8 mouse cellular contexts compared by ENCODE assay signal in the genomic region with DNA sequence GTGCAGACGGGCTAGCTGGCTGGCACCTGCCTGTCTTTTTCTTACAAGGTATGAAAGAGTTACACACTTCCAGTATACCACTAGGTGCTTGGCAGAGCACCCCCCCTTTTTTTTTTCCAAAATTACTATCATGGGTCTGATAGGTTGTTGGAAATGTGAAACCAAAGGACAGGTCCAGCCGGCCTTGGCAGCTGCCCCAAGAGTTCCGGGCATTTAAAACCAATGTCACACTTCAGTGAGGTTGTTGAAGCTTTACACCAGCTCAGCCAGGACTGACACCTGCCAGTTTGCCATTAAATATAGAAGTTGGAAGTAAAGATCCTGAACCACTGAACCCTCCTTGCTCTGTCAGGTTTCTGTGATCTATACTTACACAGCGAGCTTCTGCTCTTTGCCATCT. TPM values are rescaled to one million over a fixed set of nuclear protein-coding genes. Genes with fewer than 3 reads are reported as not detected.
DNase-seq lines count a peak whose midpoint lies in the region; ATAC-seq and TF ChIP-seq lines count a peak whose summit lies in the region.

No protein-coding gene starts in this region.

- no peak for ATAC-seq in heart, postnatal 0 days (ENCODE audit: insufficient read depth, low read depth)
- no peak for ATAC-seq in kidney, embryonic 16.5 days (ENCODE audit: low FRiP score, low TSS enrichment)
- ATAC-seq in neural tube, embryonic 15.5 days (ENCODE audit: low FRiP score): no peak
- ATAC-seq in stomach, postnatal 0 days (ENCODE audit: low FRiP score, low TSS enrichment): no peak

- intact Hi-C loops in left cerebral cortex, postnatal 4 days (cut with DNase I): no loop called here
- intact Hi-C loops in left cerebral cortex, postnatal 14 days (cut with DNase I): no loop called here

- no peaks in the 10 kb centered on the region for H3K9me3 ChIP-seq in heart, postnatal 0 days (replicated peaks; ENCODE audit: control insufficient read depth, low read length)
- no peaks in the 10 kb centered on the region for H3K9me3 ChIP-seq in kidney, embryonic 16.5 days (ENCODE audit: low read length)
- no peaks in the 10 kb centered on the region for H3K9me3 ChIP-seq in neural tube, embryonic 15.5 days (replicated peaks)
- no peaks in the 10 kb centered on the region for H3K9me3 ChIP-seq in stomach, postnatal 0 days (ENCODE audit: control insufficient read depth, low read length)

- 0 out of 2 replicates have a peak, but pooled peaks cover 5% of the 10 kb centered on the region for H3K4me1 ChIP-seq in heart, postnatal 0 days (ENCODE audit: control insufficient read depth, insufficient read depth)
- H3K4me1 ChIP-seq in kidney, embryonic 16.5 days (ENCODE audit: insufficient read depth, low read length): peaks cover 29% of the 10 kb centered on the region
- peaks cover 26% of the 10 kb centered on the region for H3K4me1 ChIP-seq in neural tube, embryonic 15.5 days
- H3K4me1 ChIP-seq in stomach, postnatal 0 days (replicated peaks; ENCODE audit: control insufficient read depth, insufficient read depth): no peaks in the 10 kb centered on the region; the same call in 1 of the 2 replicates

- H3K4me3 ChIP-seq in heart, postnatal 0 days (ENCODE audit: low read depth, low read length): no peak overlapping the region
- no peak overlapping the region for H3K4me3 ChIP-seq in kidney, embryonic 16.5 days (ENCODE audit: low read length)
- H3K4me3 ChIP-seq in neural tube, embryonic 15.5 days (replicated peaks): peak overlapping the region; percentile 38
- no peak overlapping the region for H3K4me3 ChIP-seq in stomach, postnatal 0 days (ENCODE audit: low read depth, low read length)

- H3K27me3 ChIP-seq in heart, postnatal 0 days (ENCODE audit: control insufficient read depth, insufficient read depth, low read length): no peaks in the 10 kb centered on the region
- H3K27me3 ChIP-seq in kidney, embryonic 16.5 days (ENCODE audit: insufficient read depth, low read length): no peaks in the 10 kb centered on the region
- H3K27me3 ChIP-seq in neural tube, embryonic 15.5 days (replicated peaks): no peaks in the 10 kb centered on the region
- H3K27me3 ChIP-seq in stomach, postnatal 0 days (ENCODE audit: control insufficient read depth, insufficient read depth, low read length): no peaks in the 10 kb centered on the region

- H3K36me3 ChIP-seq in heart, postnatal 0 days (replicated peaks; ENCODE audit: control insufficient read depth, insufficient read depth, low read length): peaks cover 4% of the 10 kb centered on the region
- no peaks in the 10 kb centered on the region for H3K36me3 ChIP-seq in kidney, embryonic 16.5 days (ENCODE audit: insufficient read depth, low read length)
- H3K36me3 ChIP-seq in neural tube, embryonic 15.5 days: no peaks in the 10 kb centered on the region
- no peaks in the 10 kb centered on the region for H3K36me3 ChIP-seq in stomach, postnatal 0 days (ENCODE audit: control insufficient read depth, insufficient read depth, low read length)

- H3K9ac ChIP-seq in heart, postnatal 0 days (replicated peaks; ENCODE audit: low read depth, low read length): no peak overlapping the region
- no peak overlapping the region for H3K9ac ChIP-seq in kidney, embryonic 16.5 days (replicated peaks; ENCODE audit: low read length)
- peak overlapping the region; percentile 50 for H3K9ac ChIP-seq in neural tube, embryonic 15.5 days (replicated peaks)
- H3K9ac ChIP-seq in stomach, postnatal 0 days (ENCODE audit: low read length): no peak overlapping the region

- peak overlapping the region; percentile 28; the same call in 1 of the 2 replicates for H3K4me2 ChIP-seq in heart, postnatal 0 days (ENCODE audit: low read depth, low read length)
- peak overlapping the region; percentile 19; the same call in 1 of the 2 replicates for H3K4me2 ChIP-seq in kidney, embryonic 16.5 days (replicated peaks; ENCODE audit: low read depth, low read length)
- peak overlapping the region; percentile 77 for H3K4me2 ChIP-seq in neural tube, embryonic 15.5 days
- no peak overlapping the region for H3K4me2 ChIP-seq in stomach, postnatal 0 days (replicated peaks; ENCODE audit: low read depth)

- peak; percentile 40 for DNase-seq in left cerebral cortex, postnatal 4 days
- no peak for DNase-seq in left cerebral cortex, postnatal 14 days (ENCODE audit: low spot score in 2 of 2)
- DNase-seq in heart, postnatal 0 days (ENCODE audit: low spot score): no peak
- no peak for DNase-seq in spleen, adult 18-20 months
- no peak for DNase-seq in spleen, postnatal 36 days (ENCODE audit: low spot score in 2 of 2)
- DNase-seq in stomach, postnatal 0 days (ENCODE audit: low spot score): no peak

- no peak for TF ChIP-seq EP300 in heart, postnatal 0 days (IDR thresholded peaks at IDR 0.05; ENCODE audit: low read depth)
- TF ChIP-seq EP300 in stomach, postnatal 0 days (optimal IDR thresholded peaks at IDR 0.05): no peak

- 37% methylated on average over 4 of the region's 4 CpGs for WGBS in heart, postnatal 0 days
- WGBS in kidney, embryonic 16.5 days: 48% methylated on average over 4 of the region's 4 CpGs
- WGBS in neural tube, embryonic 15.5 days: 21% methylated on average over 4 of the region's 4 CpGs
- WGBS in stomach, postnatal 0 days: 72% methylated on average over 4 of the region's 4 CpGs

- no peak overlapping the region for H3K27ac ChIP-seq in heart, postnatal 0 days (ENCODE audit: low read depth)
- H3K27ac ChIP-seq in kidney, embryonic 16.5 days (ENCODE audit: low read length): no peak overlapping the region
- H3K27ac ChIP-seq in neural tube, embryonic 15.5 days (replicated peaks): 0 out of 2 replicates have a peak overlapping the region, but pooled peaks have one; percentile 24
- H3K27ac ChIP-seq in stomach, postnatal 0 days (replicated peaks): no peak overlapping the region

- TF ChIP-seq CTCF in heart, postnatal 0 days (IDR thresholded peaks at IDR 0.05; ENCODE audit: low read depth): no peak
- no peak for TF ChIP-seq CTCF in stomach, postnatal 0 days (IDR thresholded peaks at IDR 0.05; ENCODE audit: low read depth)

RNA-seq across cellular contexts. Expression of gene Tubb2b, which starts 4.6 kb away (rescaled TPM):
- 1,000 to 10,000 TPM; 3,894 to 3,983 TPM for total RNA-seq in left cerebral cortex, postnatal 4 days (2021)
- total RNA-seq in left cerebral cortex, postnatal 14 days (2021): 100 to 1,000 TPM; 348 to 398 TPM
- total RNA-seq in heart, postnatal 0 days (2014; rRNA removed; ENCODE audit: low replicate concordance): 157 and 227 TPM in 2 replicates
- 16.9 and 19.7 TPM in 2 replicates for polyA plus RNA-seq in heart, postnatal 0 days (2015; fragmentation: Nextera tagmentation; extraction: Ambion mirVana)
- polyA plus RNA-seq in kidney, embryonic 16.5 days (2015; fragmentation: Nextera tagmentation; extraction: Ambion mirVana): 39.7 and 40.4 TPM in 2 replicates
- 777 and 1,015 TPM in 2 replicates for polyA plus RNA-seq in neural tube, embryonic 15.5 days (2015; fragmentation: Nextera tagmentation; extraction: Ambion mirVana)
- 13.4 and 14.6 TPM in 2 replicates for polyA plus RNA-seq in stomach, postnatal 0 days (2015; fragmentation: Nextera tagmentation; extraction: Ambion mirVana)

RNA-seq across cellular contexts. Expression of gene Psmg4, which starts 37.1 kb away (rescaled TPM):
- 10 to 100 TPM; 45.5 to 46.4 TPM for total RNA-seq in left cerebral cortex, postnatal 4 days (2021)
- 10 to 100 TPM; 23.6 to 29.0 TPM for total RNA-seq in left cerebral cortex, postnatal 14 days (2021)
- total RNA-seq in heart, postnatal 0 days (2014; rRNA removed; ENCODE audit: low replicate concordance): 58.0 and 108 TPM in 2 replicates
- 86.3 and 87.8 TPM in 2 replicates for polyA plus RNA-seq in heart, postnatal 0 days (2015; fragmentation: Nextera tagmentation; extraction: Ambion mirVana)
- 67.4 and 74.9 TPM in 2 replicates for polyA plus RNA-seq in kidney, embryonic 16.5 days (2015; fragmentation: Nextera tagmentation; extraction: Ambion mirVana)
- polyA plus RNA-seq in neural tube, embryonic 15.5 days (2015; fragmentation: Nextera tagmentation; extraction: Ambion mirVana): 86.8 and 96.5 TPM in 2 replicates
- polyA plus RNA-seq in stomach, postnatal 0 days (2015; fragmentation: Nextera tagmentation; extraction: Ambion mirVana): 60.9 and 71.1 TPM in 2 replicates

RNA-seq across cellular contexts. Expression of gene Tubb2a, which starts 47.9 kb away (rescaled TPM):
- total RNA-seq in left cerebral cortex, postnatal 4 days (2021): 1,000 to 10,000 TPM; 2,688 to 2,817 TPM
- total RNA-seq in left cerebral cortex, postnatal 14 days (2021): 1,000 to 10,000 TPM; 1,973 to 2,002 TPM
- 291 and 343 TPM in 2 replicates for total RNA-seq in heart, postnatal 0 days (2014; rRNA removed; ENCODE audit: low replicate concordance)
- 90.8 and 105 TPM in 2 replicates for polyA plus RNA-seq in heart, postnatal 0 days (2015; fragmentation: Nextera tagmentation; extraction: Ambion mirVana)
- polyA plus RNA-seq in kidney, embryonic 16.5 days (2015; fragmentation: Nextera tagmentation; extraction: Ambion mirVana): 143 and 150 TPM in 2 replicates
- polyA plus RNA-seq in neural tube, embryonic 15.5 days (2015; fragmentation: Nextera tagmentation; extraction: Ambion mirVana): 2,701 and 3,281 TPM in 2 replicates
- polyA plus RNA-seq in stomach, postnatal 0 days (2015; fragmentation: Nextera tagmentation; extraction: Ambion mirVana): 187 and 196 TPM in 2 replicates

Comparison
In these comparisons a context has a peak if more than half of its experiments do, and no peak if none do; other contexts are left out.
1. RNA of gene Tubb2b, which starts 4.6 kb away (polyA plus RNA-seq): 777 to 1,015 TPM in neural tube, embryonic 15.5 days; 39.7 to 40.4 TPM in kidney, embryonic 16.5 days, 16.9 to 19.7 TPM in heart, postnatal 0 days and 13.4 to 14.6 TPM in stomach, postnatal 0 days; every median in the first group is over 10 times any median in the second.
2. RNA of gene Tubb2a, which starts 47.9 kb away (polyA plus RNA-seq): 2,701 to 3,281 TPM in neural tube, embryonic 15.5 days; 187 to 196 TPM in stomach, postnatal 0 days, 143 to 150 TPM in kidney, embryonic 16.5 days and 90.8 to 105 TPM in heart, postnatal 0 days; every median in the first group is over 10 times any median in the second.